Mouse (Mus musculus) heart, postnatal 25 days (tissue): ENCODE results near the gene Cc2d1a. TPM values are rescaled to one million over a fixed set of nuclear protein-coding genes. Genes with fewer than 3 reads are reported as not detected.

Source experiments
- microRNA-seq: library from miRNA; unstranded; fragments of <30 nt; microRNA quantifications from one replicate; pipeline ENCODE4 v1.2.0, GENCODE M21; 2022
- total RNA-seq, 2 experiments: library from RNA; stranded (reverse); gene quantifications; 2 replicates each; pipeline ENCODE4 v1.2.3; 2021

Gene Cc2d1a
- total RNA-seq, 2 experiments from 2014 or later: 10.3 to 11.8 TPM

Small RNA genes lying within 50 kb of the gene (microRNA-seq; reads per million reads assigned to microRNA genes)
- gene Gm25110 (not detected), gene Mir181c (1,073 reads per million, percentile 80 among the genes with 10 or more reads in this experiment), gene Mir181d (2,117 reads per million, percentile 85 among the genes with 10 or more reads in this experiment), gene Mir709 (not detected)

Other genes with a start within 250 kb of the Cc2d1a start
- gene Adgrl1, start 247.8 kb downstream of the Cc2d1a start, total RNA-seq: 10 to 100 TPM; 12.7 to 17.8 TPM
- under 1 TPM; 0.61 to 0.70 TPM for gene Gm10644, start 192.7 kb downstream of the Cc2d1a start, total RNA-seq
- gene Asf1b, start 192.4 kb downstream of the Cc2d1a start, total RNA-seq: 1 to 10 TPM; 1.1 to 1.7 TPM
- 100 to 1,000 TPM; 353 to 360 TPM for gene Prkaca, start 174.9 kb downstream of the Cc2d1a start, total RNA-seq
- 10 to 100 TPM; 27.4 to 30.9 TPM for gene Samd1, start 150.3 kb downstream of the Cc2d1a start, total RNA-seq
- gene 1700067K01Rik, start 146.4 kb downstream of the Cc2d1a start, total RNA-seq: under 1 TPM in 1 of 2 experiments, not detected in 1; 0.26 TPM
- 1 to 10 TPM; 2.8 to 3.1 TPM for gene 2210011C24Rik, start 135.8 kb downstream of the Cc2d1a start, total RNA-seq
- under 1 TPM; 0.28 to 0.36 TPM for gene Palm3, start 126.5 kb downstream of the Cc2d1a start, total RNA-seq
- 1 to 10 TPM; 4.0 to 4.2 TPM for gene Il27ra, start 105.3 kb downstream of the Cc2d1a start, total RNA-seq
- gene Rln3, start 102.9 kb downstream of the Cc2d1a start, total RNA-seq: not detected
- gene Gm10643, start 82.8 kb downstream of the Cc2d1a start, total RNA-seq: 1 to 10 TPM; 3.2 to 3.3 TPM
- gene Rfx1, start 81.1 kb downstream of the Cc2d1a start, total RNA-seq: 1 to 10 TPM; 8.5 to 9.7 TPM
- gene Dcaf15, start 43.2 kb downstream of the Cc2d1a start, total RNA-seq: 1 to 10 TPM; 5.9 to 7.2 TPM
- not detected for gene Podnl1, start 21.9 kb downstream of the Cc2d1a start, total RNA-seq
- under 1 TPM; 0.10 to 0.28 TPM for gene 4930432K21Rik, start 89 bp upstream of the Cc2d1a start, total RNA-seq
- gene Nanos3, start 37.3 kb upstream of the Cc2d1a start, total RNA-seq: 1 to 10 TPM in 1 of 2 experiments, under 1 TPM in 1; 0.73 to 1.4 TPM
- 1 to 10 TPM; 8.2 to 8.8 TPM for gene Zswim4, start 89.1 kb upstream of the Cc2d1a start, total RNA-seq
- 100 to 1,000 TPM; 227 to 240 TPM for gene D8Ertd738e, start 101.8 kb upstream of the Cc2d1a start, total RNA-seq
- 10 to 100 TPM; 10.2 to 10.3 TPM for gene Mri1, start 109.4 kb upstream of the Cc2d1a start, total RNA-seq
- gene Ccdc130, start 122.4 kb upstream of the Cc2d1a start, total RNA-seq: 10 to 100 TPM in 1 of 2 experiments, 1 to 10 TPM in 1; 9.2 to 10.3 TPM
- 1 to 10 TPM; 2.5 to 3.2 TPM for gene Cacna1a, start 240.5 kb upstream of the Cc2d1a start, total RNA-seq